Mouse (Mus musculus) ovary, postnatal 36 days (tissue): ENCODE results near the gene Itpk1.

Experiments used
- DNase-seq: peaks from one replicate; pipeline ENCODE4 v3.0.0; 2022; ENCODE audit warnings: low spot score, mixed read lengths

Gene Itpk1

DNA sequence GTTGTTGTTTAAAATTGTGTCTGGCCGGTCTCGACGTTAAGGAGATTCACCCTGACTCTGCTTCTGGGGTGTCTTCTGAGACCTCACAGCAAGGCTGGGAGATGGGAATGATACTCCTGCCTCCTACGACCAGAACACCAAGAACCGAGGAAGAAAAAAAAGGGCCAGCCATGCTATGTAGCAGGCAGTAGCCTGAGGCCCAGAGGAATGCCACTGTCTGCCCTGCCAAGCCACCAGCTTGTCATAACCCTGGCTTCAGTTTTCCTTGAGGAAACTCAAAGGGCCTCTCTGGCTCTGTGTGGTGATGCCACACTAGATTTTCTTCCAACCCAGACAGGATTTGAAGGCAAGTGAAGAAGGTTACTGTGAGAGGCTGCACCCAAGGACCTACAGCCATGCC lies 79.6 kb downstream of the Itpk1 start:
- no peak for DNase-seq

- DNase-seq = no peak
Observed at GRCm38 (mm10) chr12:102623827-102624226, 80.9 kb downstream of the Itpk1 start.

DNA sequence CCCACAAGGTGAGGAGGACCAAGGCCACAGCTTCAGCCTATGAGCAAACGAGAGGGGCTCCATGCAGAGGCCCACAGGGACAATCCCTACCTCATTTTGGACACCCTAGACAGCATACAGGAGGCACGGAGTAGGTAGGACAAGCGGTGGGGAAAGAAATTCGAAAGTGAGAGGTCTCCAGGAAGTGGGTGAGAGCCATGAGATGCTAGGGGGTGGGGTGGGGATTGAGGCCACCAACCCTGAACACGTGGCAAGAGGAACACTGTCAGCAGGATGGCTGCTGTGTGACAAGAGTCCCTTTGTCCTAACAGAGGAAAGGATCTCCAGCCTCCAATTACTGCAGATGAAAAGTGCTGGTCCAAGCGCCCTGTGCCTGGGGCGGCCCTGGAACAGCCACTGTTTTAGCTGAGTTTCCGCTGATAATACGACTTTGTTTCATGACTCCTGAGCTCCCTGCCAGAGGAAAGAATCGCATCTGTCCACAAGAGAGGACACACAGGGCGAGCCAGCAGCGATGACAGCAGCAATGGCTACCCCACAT lies 82.4 kb downstream of the Itpk1 start:
- DNase-seq = no peak

GRCm38 (mm10) chr12:102621811-102622210 lies 82.9 kb downstream of the Itpk1 start:
- no peak for DNase-seq

DNA sequence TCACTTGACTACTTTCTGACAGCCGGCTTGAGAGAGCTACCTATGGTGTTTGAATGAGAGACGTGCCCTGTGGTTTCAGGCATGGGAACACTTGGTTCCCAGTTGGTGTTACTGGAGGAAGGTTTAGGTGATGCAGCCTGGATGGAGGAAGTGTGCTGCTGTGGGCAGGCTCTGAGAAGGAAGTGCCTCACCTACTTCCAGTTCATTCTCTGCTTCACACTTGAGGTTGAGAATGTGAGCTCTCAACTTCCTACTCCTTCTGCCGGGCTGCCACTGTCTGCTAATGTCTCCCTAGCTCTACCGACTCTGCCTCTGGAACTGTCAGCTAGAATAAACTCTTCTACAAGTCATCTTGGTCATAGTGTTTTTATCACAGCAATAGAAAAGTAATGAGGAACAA lies 83.5 kb downstream of the Itpk1 start:
- no peak for DNase-seq

DNA sequence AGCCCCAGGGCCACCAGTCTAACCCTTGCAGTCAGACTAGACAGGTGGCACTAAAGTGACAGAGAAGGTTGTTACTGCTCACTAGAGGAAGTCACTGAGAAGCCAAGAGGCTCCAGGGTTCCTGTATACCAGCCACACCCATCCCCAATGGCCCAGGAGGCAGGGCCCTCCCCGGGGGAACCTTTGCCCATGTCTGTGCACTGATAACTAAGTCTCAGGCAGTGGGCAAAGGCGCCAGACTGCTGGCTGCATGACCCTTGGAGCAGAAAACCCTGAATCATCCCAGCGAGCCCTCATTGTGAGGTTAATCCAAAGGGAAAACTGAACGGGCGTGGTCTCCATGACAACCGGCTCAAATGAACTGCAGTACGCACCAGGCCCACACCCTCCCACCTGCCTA lies 84.8 kb downstream of the Itpk1 start:
- no peak for DNase-seq

DNA sequence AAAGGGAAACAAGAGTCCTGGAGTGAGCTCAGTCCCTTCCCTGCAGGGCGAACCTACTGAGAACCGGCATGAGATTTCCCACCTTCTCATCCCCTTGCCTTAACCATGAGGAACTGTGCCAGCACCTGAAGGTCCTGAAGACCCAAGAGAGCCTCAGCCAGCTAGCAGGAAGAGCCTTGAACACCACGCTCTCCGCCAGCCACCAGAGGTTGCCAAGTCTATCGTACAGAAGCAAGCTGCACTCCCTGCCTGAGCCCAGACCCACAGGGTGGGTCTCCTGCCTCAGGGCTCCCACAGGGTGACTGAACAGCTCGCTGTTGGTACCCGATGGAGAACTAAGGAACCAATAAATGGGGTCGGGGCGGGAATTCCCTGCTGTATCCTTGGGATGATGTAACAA lies 86.6 kb downstream of the Itpk1 start:
- peak; percentile 26 for DNase-seq

DNA sequence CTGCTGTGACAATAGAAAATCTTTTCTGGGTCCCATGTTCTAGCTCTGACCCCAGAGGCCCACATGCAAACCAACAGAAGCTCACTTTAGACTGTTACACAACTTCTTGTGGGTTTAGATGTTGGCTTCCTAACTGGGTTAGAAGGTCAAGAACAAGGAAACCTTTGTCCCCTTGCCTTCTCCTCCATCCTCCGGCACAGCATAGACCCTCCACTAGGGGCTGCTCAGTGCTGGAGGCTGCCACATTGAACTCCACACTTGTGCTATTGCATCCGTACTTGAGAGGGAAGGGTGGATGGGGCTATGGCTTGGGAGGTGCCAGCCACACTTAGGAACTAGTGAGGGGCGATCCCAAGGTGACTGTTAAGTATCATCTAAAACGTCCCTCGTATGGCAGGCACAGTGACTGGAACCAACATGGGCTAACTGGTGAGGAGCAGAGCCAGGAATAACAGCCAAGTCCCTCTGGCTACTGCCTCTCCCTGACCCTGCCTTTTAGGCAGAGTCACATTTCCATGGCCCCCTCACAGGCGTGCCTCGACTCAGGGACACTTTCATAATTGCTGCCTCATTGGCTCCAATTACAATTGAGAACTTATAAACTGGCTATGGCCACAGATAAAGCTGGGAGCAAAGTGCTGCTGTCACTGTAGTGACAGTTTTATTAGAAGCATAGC lies 87.7 kb downstream of the Itpk1 start:
- no peak for DNase-seq

GRCm38 (mm10) chr12:102616201-102616600 lies 88.5 kb downstream of the Itpk1 start:
- no peak for DNase-seq

DNA sequence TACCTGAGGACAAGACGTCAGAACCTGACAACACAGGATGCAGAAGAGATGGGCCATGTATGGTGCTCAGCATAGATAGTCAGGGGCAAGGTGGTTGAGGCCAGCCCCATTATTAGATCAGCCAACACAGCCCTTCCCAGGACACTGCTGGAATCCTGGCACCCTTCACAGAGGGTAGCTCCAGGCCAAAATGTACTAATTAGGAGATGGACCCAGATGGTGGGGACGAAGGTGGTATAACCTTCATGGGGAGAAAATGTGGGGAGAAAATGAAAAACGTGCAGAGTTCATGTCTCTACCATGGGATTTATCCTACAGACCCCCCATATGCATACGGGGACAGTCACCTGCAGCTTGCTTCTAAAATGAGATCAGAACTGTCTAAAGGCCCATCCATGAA lies 91.3 kb downstream of the Itpk1 start:
- no peak for DNase-seq

DNA sequence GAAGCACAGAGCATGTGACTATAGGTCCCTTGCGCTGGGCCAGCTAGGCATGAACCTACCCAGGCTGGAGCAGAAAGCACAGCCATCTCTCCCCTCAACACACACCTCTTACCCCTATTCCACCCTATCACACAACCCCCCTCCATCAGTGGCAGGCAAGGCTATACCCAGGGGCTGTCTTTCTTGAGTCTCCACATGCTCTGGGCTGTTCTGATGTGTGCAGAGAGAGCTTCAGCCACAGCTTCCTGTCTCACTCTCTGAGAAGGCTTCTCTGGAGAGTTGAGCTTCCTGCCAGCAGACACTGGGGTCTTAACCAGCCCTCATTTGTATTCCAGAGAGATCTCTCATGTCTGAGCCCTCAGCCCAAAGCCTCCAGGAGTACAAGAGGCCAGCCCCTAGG lies 92.3 kb downstream of the Itpk1 start:
- no peak for DNase-seq

DNA sequence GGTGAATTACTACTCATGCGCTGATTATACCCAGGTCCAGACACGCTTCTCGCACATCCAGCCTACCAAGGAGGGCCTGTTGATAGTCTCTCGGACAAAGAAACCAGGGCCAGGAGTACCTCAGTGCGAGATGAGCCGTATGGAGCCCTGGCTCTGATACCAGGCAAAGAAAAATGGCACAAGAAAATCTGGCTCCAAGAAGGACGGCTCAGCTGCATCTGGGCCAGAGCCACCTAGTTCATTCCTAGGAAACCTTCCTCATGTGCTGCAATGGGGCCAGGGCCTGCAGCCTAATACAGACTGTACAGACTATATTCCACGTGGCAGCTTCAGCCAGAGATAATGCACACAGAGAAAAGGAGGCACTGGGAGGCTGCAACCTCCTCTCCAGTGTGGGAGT lies 93.8 kb downstream of the Itpk1 start:
- DNase-seq = no peak

- no peak for DNase-seq
Observed at GRCm38 (mm10) chr12:102607808-102608517, 96.8 kb downstream of the Itpk1 start.

- DNase-seq = no peak
Observed at GRCm38 (mm10) chr12:102607066-102607465, 97.7 kb downstream of the Itpk1 start.

DNA sequence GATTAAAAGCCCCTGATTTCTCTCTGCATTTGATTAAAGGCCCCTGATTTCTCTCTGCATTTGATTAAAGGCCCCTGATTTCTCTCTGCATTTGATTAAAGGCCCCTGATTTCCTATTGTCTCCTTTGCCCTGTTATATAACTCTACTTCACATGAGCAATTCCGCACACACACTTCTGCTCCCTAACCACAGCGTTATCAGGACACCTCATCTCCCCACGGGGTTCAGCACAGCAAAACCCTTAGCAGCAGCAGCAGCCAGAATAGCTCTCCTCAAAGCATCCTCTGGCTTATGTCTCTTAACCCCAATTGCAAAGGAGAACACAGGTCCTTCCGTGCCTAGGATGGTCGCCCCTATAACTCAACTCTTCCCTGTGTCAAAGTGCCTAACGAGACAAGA lies 99.1 kb downstream of the Itpk1 start:
- no peak for DNase-seq

DNA sequence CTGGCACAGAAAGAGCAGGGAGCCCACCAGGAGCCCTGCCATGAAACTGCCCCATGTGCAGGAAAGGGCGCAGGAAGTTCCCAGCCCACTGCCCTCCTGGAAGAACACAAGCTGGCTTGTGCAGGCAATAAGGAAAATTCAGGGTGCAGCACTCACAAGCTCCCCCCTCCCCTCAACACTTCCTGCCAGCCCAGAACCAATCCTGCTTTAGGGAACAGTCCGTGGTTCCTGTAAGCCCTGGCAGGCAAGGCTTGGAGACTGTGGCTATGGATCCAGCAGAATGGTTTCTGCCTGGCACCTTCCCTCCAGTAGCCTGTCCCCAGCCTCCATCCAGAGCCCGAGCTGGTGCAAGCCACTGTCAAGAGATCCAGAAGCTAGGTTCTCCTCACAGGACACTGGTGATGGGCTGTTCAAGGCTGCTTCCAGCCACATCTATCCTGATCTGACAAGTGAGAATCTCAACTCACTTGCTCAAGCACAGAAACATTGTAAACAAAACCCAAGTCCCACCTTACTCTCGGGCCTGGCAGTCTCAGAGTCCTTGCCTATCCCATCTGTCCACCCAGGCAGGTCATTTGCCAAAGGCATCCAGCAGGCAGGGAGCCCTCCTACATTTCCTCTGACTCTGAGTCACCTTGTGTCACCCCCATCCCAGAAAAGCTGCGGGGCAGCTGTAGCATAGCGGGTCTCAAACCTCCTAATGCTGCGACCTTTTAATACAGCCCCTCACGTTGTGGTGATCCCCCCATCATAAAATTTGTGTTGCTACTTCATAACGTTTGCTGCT lies 102.3 kb downstream of the Itpk1 start:
- no peak for DNase-seq

GRCm38 (mm10) chr12:102601847-102602246 lies 102.9 kb downstream of the Itpk1 start:
- no peak for DNase-seq

DNA sequence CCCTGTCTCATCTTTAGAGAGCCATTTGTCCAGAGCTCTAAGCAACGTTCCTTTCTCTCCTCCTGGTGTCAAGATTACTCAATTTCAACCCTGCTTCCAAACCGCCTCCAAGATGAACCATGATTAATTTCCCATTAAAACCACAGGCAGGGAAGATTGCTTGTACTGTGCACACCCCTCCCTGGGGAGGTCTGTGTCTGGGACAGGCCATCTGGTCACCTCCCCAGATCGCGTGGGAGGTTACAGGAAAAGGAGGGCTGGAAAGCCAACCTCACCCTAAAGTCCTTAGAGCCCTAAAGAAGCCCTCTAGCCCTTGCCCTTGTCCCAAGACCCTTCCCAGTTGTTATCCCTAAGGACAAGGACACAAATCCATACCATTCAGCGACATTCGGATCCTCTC lies 104.4 kb downstream of the Itpk1 start:
- no peak for DNase-seq

DNA sequence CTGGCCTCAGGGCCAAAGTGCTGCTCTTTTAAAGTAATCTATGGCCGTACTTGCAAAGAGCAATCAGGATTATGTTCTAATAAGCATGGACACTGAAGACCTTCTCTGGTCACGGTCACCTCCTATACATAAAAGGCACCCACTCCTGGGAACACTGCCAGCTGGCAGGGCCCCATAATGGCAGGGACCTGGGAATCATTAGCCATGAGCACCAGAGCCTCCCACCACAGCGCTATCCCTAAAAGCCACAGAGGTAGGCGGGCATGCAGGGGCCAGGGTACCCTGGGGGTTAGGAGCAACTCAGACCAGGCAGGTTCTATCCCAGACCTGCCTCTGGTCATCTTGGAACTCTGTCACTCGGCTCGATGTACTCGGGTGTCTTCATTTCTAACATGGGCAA lies 104.9 kb downstream of the Itpk1 start:
- peak; percentile 26 for DNase-seq

DNA sequence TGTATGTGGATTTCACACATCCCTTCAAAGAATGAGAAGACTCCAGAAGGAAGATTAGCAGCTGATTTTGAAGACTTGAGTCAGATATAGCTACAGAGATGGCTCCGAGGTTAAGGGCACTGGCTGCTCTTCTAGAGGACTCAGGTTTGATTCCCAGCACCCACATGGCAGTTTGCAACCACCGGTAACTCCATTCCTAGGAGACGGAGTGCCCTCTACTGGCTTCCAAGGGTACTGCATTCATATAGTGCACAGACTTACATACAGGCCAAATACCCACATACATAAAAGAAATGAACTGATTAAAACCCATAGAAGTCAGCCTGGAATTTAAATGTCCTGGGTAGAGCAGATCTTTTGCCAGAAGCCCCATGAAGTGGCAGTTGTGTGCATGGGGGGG lies 106.2 kb downstream of the Itpk1 start:
- no peak for DNase-seq

DNA sequence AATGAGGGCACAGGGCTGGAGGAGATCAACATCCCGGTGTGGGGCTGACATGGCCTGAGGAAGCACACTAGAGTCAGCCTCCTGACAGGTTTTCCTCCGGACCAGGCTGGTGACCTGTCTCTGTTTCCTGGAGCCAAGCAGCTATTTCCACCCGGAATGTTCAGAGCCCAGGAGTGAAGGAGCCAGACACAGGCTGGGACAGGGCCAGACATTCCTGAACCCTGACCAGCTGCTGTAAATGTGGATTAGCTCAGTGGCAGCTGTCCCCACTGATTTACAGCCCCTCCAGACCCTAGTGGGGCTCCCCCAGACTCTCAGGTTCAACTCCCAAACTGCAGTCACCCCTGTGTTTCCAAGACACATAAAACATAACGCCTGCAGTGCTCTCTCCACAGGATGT lies 107.3 kb downstream of the Itpk1 start:
- no peak for DNase-seq

DNA sequence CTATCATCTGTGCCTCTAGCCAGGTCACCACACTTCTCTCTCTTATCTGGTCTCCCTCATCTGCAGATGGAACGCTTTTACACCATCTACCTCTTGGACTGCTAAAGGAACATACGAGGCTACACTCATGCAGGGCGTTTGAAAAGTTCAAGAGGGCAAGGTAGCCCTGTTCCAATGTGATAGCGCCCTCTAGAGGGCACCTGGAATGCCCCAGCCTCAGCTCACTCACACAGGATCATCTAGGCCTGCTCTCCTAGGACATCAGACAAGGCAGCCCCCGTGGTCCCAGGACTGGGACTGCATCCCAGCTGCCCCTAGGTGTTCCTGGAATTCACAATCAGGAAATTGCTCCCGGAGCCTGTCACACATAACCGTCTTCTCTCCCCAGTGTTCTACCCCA lies 108.3 kb downstream of the Itpk1 start:
- no peak for DNase-seq

- no peak for DNase-seq
Observed at GRCm38 (mm10) chr12:102594627-102595026, 110.1 kb downstream of the Itpk1 start.
